Mouse (Mus musculus): ENCODE measurements at regions not wholly inside any gene's neighbourhood (a gene's known extent, or its start where the extent isn't known, plus 50 kb on each side); places are given as distances from the start of the nearest gene placed in this dataset.
A peak's percentile ranks its signal among the peaks of the same experiment; 100 is the strongest.

GRCm38 (mm10) chr5:39173491-39173890 lies 296.9 kb upstream of the Clnk start:
- no peak for DNase-seq (ENCODE audit: low read depth, low spot score)

GRCm38 (mm10) chr5:39159651-39160050 lies 283.0 kb upstream of the Clnk start:
- no peak for DNase-seq (ENCODE audit: low read depth, low spot score)

GRCm38 (mm10) chr5:39155763-39156162 lies 279.2 kb upstream of the Clnk start:
- no peak for DNase-seq (ENCODE audit: low read depth, low spot score)

- DNase-seq (ENCODE audit: low read depth, low spot score), result no peak
Measured at GRCm38 (mm10) chr5:39153291-39153794, 276.7 kb upstream of the Clnk start.

GRCm38 (mm10) chr5:39151917-39152316 lies 275.3 kb upstream of the Clnk start:
- DNase-seq (ENCODE audit: low read depth, low spot score), result no peak

GRCm38 (mm10) chr5:39150891-39151290 lies 274.3 kb upstream of the Clnk start:
- no peak for DNase-seq (ENCODE audit: low read depth, low spot score)

- DNase-seq (ENCODE audit: low read depth, low spot score), result no peak
Measured at GRCm38 (mm10) chr5:39145658-39146057, 269.0 kb upstream of the Clnk start.

GRCm38 (mm10) chr5:39144225-39144624 lies 267.6 kb upstream of the Clnk start:
- DNase-seq (ENCODE audit: low read depth, low spot score), result no peak

GRCm38 (mm10) chr5:39143648-39144047 lies 267.0 kb upstream of the Clnk start:
- DNase-seq (ENCODE audit: low read depth, low spot score), result peak; percentile 6

GRCm38 (mm10) chr5:39138375-39138774 lies 261.8 kb upstream of the Clnk start:
- DNase-seq (ENCODE audit: low read depth, low spot score), result no peak

- no peak for DNase-seq (ENCODE audit: low read depth, low spot score)
Measured at GRCm38 (mm10) chr5:39128931-39129330, 252.3 kb upstream of the Clnk start.

GRCm38 (mm10) chr5:39126833-39127232 lies 250.2 kb upstream of the Clnk start:
- DNase-seq (ENCODE audit: low read depth, low spot score), result no peak

- DNase-seq (ENCODE audit: low read depth, low spot score), result no peak
Measured at GRCm38 (mm10) chr5:39126270-39126691, 249.7 kb upstream of the Clnk start.

GRCm38 (mm10) chr5:39110336-39110735 lies 233.7 kb upstream of the Clnk start:
- no peak for DNase-seq (ENCODE audit: low read depth, low spot score)

- DNase-seq (ENCODE audit: low read depth, low spot score), result no peak
Measured at GRCm38 (mm10) chr5:39109526-39109925, 232.9 kb upstream of the Clnk start.

GRCm38 (mm10) chr5:39099113-39099512 lies 222.5 kb upstream of the Clnk start:
- DNase-seq (ENCODE audit: low read depth, low spot score), result no peak

- no peak for DNase-seq (ENCODE audit: low read depth, low spot score)
Measured at GRCm38 (mm10) chr5:39094875-39095274, 218.3 kb upstream of the Clnk start.

GRCm38 (mm10) chr5:39076555-39077178 lies 200.1 kb upstream of the Clnk start:
- DNase-seq (ENCODE audit: low read depth, low spot score), result no peak

GRCm38 (mm10) chr5:39069683-39070082 lies 193.1 kb upstream of the Clnk start:
- DNase-seq (ENCODE audit: low read depth, low spot score), result no peak

GRCm38 (mm10) chr5:39063061-39063460 lies 186.4 kb upstream of the Clnk start:
- DNase-seq (ENCODE audit: low read depth, low spot score), result no peak

GRCm38 (mm10) chr5:39052490-39053250 lies 176.1 kb upstream of the Clnk start:
- no peak for DNase-seq (ENCODE audit: low read depth, low spot score)

GRCm38 (mm10) chr5:39050512-39050911 lies 173.9 kb upstream of the Clnk start:
- DNase-seq (ENCODE audit: low read depth, low spot score), result no peak

GRCm38 (mm10) chr5:39049141-39049540 lies 172.5 kb upstream of the Clnk start:
- no peak for DNase-seq (ENCODE audit: low read depth, low spot score)

Measured in 3T3-L1 (cell line).